Mouse (Mus musculus) CH12.LX (cell line): Measurements from ENCODE around the gene Chrnb1. TPM values are rescaled to one million over a fixed set of nuclear protein-coding genes. Genes with fewer than 3 reads are reported as not detected.

ENCODE experiments used
- DNase-seq: peaks from one replicate; pipeline ENCODE4 v3.0.0-alpha.2; 2013; ENCODE audit errors: extremely low read depth
- H3K27ac ChIP-seq: 2 replicates; pipeline ENCODE4 v1.5.1; 2012; ENCODE audit warnings: low read depth, mild to moderate bottlenecking, control low read depth, moderate library complexity; ENCODE audit not compliant: insufficient read depth
- H3K27me3 ChIP-seq: replicated peaks from 2 replicates; pipeline ENCODE3; 2012; ENCODE audit warnings: inconsistent platforms
- H3K36me3 ChIP-seq, 2 experiments: replicated peaks in 1 of 2; 2 replicates each; pipeline versions ENCODE3 to v1.6.1; 2012; ENCODE audit warnings: inconsistent platforms in 1 of 2, low read length in 1 of 2, mild to moderate bottlenecking in 1 of 2, mixed read lengths in 1 of 2, moderate library complexity in 1 of 2; ENCODE audit not compliant: control insufficient read depth in 1 of 2, insufficient read depth in 1 of 2
- H3K4me1 ChIP-seq, 2 experiments: 2 replicates each; pipeline ENCODE4 v1.6.1; 2012; ENCODE audit warnings: inconsistent platforms in 1 of 2, moderate library complexity in 1 of 2; ENCODE audit not compliant: insufficient read depth in 2 of 2, control insufficient read depth in 1 of 2
- H3K4me2 ChIP-seq: 2 replicates; pipeline ENCODE4 v1.6.1; 2012; ENCODE audit warnings: low read depth, mild to moderate bottlenecking, control low read depth; ENCODE audit not compliant: poor library complexity, insufficient read depth, severe bottlenecking
- H3K4me3 ChIP-seq, 3 experiments: fragments of 150-350 bp in 1 of 3; sonication (generic) in 1 of 3; replicated peaks in 1 of 3; 2 replicates each; pipeline versions ENCODE3 to v1.5.1; 2011 to 2012; ENCODE audit warnings: low read depth in 2 of 3, low read length in 2 of 3, mild to moderate bottlenecking in 2 of 3, moderate library complexity in 2 of 3, control low read depth in 1 of 3, improper control_type of control experiment in 1 of 3, inconsistent platforms in 1 of 3, mixed read lengths in 1 of 3; ENCODE audit not compliant: poor library complexity in 1 of 3
- H3K79me2 ChIP-seq: replicated peaks from 2 replicates; pipeline ENCODE4 v1.6.1; 2012; ENCODE audit warnings: mild to moderate bottlenecking, moderate library complexity; ENCODE audit not compliant: control insufficient read depth, poor library complexity, insufficient read depth, severe bottlenecking; ENCODE audit errors: extremely low read depth
- H3K9ac ChIP-seq: 2 replicates; pipeline ENCODE4 v1.6.1; 2012; ENCODE audit warnings: low read depth, mild to moderate bottlenecking, control low read depth, moderate library complexity; ENCODE audit not compliant: insufficient read depth
- H3K9me3 ChIP-seq: replicated peaks from 2 replicates; pipeline ENCODE3; 2012; ENCODE audit warnings: low read length, inconsistent platforms, mixed read lengths
- BHLHE40 ChIP-seq: IDR thresholded peaks from 2 replicates; pipeline ENCODE4 v1.6.1; 2011; ENCODE audit warnings: mild to moderate bottlenecking, low read depth, low read length, improper control_type of control experiment
- CHD2 ChIP-seq: IDR thresholded peaks from 2 replicates; pipeline ENCODE4 v1.6.1; 2011; ENCODE audit warnings: low read length, improper control_type of control experiment
- ELF1 ChIP-seq: IDR thresholded peaks from 2 replicates; pipeline ENCODE4 v1.6.1; 2014; ENCODE audit warnings: low read depth, mild to moderate bottlenecking, inconsistent platforms, low read length, improper control_type of control experiment
- EP300 ChIP-seq: IDR thresholded peaks from 2 replicates; pipeline ENCODE4 v1.6.1; 2011; ENCODE audit warnings: low read length, improper control_type of control experiment
- HCFC1 ChIP-seq: IDR thresholded peaks from 2 replicates; pipeline ENCODE4 v1.6.1; 2012; ENCODE audit warnings: low read depth, mild to moderate bottlenecking, inconsistent platforms, low read length, improper control_type of control experiment
- IRF4 ChIP-seq: IDR thresholded peaks from 2 replicates; pipeline ENCODE4 v1.6.1; 2014; ENCODE audit warnings: low read depth, mild to moderate bottlenecking, inconsistent platforms, low read length, improper control_type of control experiment
- JUN ChIP-seq: IDR thresholded peaks from 2 replicates; pipeline ENCODE4 v1.6.1; 2011; ENCODE audit warnings: low read depth, mild to moderate bottlenecking, low read length, improper control_type of control experiment, moderate library complexity; ENCODE audit not compliant: insufficient read depth
- KAT2A ChIP-seq: IDR thresholded peaks from 2 replicates; pipeline ENCODE4 v1.6.1; 2012; ENCODE audit warnings: low read length, improper control_type of control experiment, inconsistent platforms; ENCODE audit not compliant: insufficient replicate concordance
- MYC ChIP-seq: IDR thresholded peaks from 2 replicates; pipeline ENCODE4 v1.6.1; 2011; ENCODE audit warnings: low read depth, mild to moderate bottlenecking, improper control_type of control experiment, low read length
- NRF1 ChIP-seq: IDR thresholded peaks from 2 replicates; pipeline ENCODE4 v1.6.1; 2014; ENCODE audit warnings: low read depth, mild to moderate bottlenecking, inconsistent platforms, low read length, improper control_type of control experiment, moderate library complexity
- RCOR1 ChIP-seq: conservative IDR thresholded peaks from 2 replicates; pipeline ENCODE4 v1.6.1; 2012; ENCODE audit warnings: low read depth, mild to moderate bottlenecking, inconsistent platforms, low read length, improper control_type of control experiment
- TBP ChIP-seq: conservative IDR thresholded peaks from 2 replicates; pipeline ENCODE4 v1.6.1; 2011; ENCODE audit warnings: low read depth, low read length, improper control_type of control experiment
- ZC3H11A ChIP-seq: IDR thresholded peaks from 2 replicates; pipeline ENCODE4 v1.6.1; 2012; ENCODE audit warnings: low read depth, mild to moderate bottlenecking, inconsistent platforms, low read length, improper control_type of control experiment
- ZKSCAN1 ChIP-seq: IDR thresholded peaks from 2 replicates; pipeline ENCODE4 v1.6.1; 2012; ENCODE audit warnings: low read depth, inconsistent platforms, low read length, improper control_type of control experiment, borderline replicate concordance
- ZNF384 ChIP-seq: IDR thresholded peaks from 2 replicates; pipeline ENCODE4 v1.6.1; 2012; ENCODE audit warnings: low read depth, low read length, improper control_type of control experiment, inconsistent platforms
- dilution Hi-C: fragments of 300-500 bp; cut with MboI; formaldehyde crosslinking; loops from 2 replicates; pipeline ENCODE4 v1.14.3; 2020; ENCODE audit warnings: low sequenced_read_pairs; ENCODE audit not compliant: extremely low pct_unique_long_range_greater_than_20kb, extremely low pct_ligation_motif_present
- in situ Hi-C: fragments of 300-500 bp; cut with MboI; formaldehyde crosslinking; loops from 3 replicates; pipeline ENCODE4 v1.14.3; 2019; ENCODE audit warnings: low sequenced_read_pairs, low pct_ligation_motif_present, low pct_unique_long_range_greater_than_20kb, mixed read lengths
- polyA plus RNA-seq: library from polyadenylated mRNA; unstranded; fragments of >175 nt; gene quantifications from 2 replicates; pipeline ENCODE4 v1.2.1, GENCODE M21; 2012; ENCODE audit warnings: low read depth; ENCODE audit not compliant: insufficient read length
- total RNA-seq, 2 experiments: library from RNA; depleted of rRNA; stranded (reverse); fragments of 300-350 nt in 1 of 2; fragments of >200 nt in 1 of 2; gene quantifications; 2 replicates each; pipeline ENCODE4 v1.2.3; 2012 to 2014

The Chrnb1 gene
- total and polyA plus RNA-seq, 3 experiments, result 1.9 to 5.9 (median 2.2) TPM

GRCm38 (mm10) chr11:69766872-69767624, 28.7 kb downstream of the Chrnb1 start:
- dilution Hi-C loops, result no loop called here
- no peak for DNase-seq
- TF ChIP-seq KAT2A (no peak), MYC (no peak), ELF1 (no peak), HCFC1 (no peak), BHLHE40 (no peak), JUN (no peak), IRF4 (no peak), TBP (no peak), ZC3H11A (no peak), ZNF384 (no peak), RCOR1 (no peak), EP300 (no peak)
- H3K9me3 ChIP-seq, result no peaks in the 10 kb centered on the region
- H3K9ac ChIP-seq, result peak overlapping the region; percentile 92; the same call in 1 of the 2 replicates
- in situ Hi-C loops, result no loop called here
- H3K4me3 ChIP-seq, result peak overlapping the region in 2 of 3 experiments; percentile 72 to 81
- H3K4me1 ChIP-seq, result peaks cover 13 to 21% of the 10 kb centered on the region in 2 experiments
- no peak overlapping the region for H3K27ac ChIP-seq
- H3K4me2 ChIP-seq, result peak overlapping the region; percentile 44
- H3K36me3 ChIP-seq, result no peaks in the 10 kb centered on the region
- H3K79me2 ChIP-seq, result no peaks in the 10 kb centered on the region; the same call in 1 of the 2 replicates
- H3K27me3 ChIP-seq, result peaks cover 4% of the 10 kb centered on the region

- H3K27ac ChIP-seq, result no peak overlapping the region
- H3K79me2 ChIP-seq, result no peaks in the 10 kb centered on the region; the same call in 1 of the 2 replicates
- H3K36me3 ChIP-seq, result no peaks in the 10 kb centered on the region
- peak overlapping the region; percentile 69 to 81 (median 72) for H3K4me3 ChIP-seq
- H3K27me3 ChIP-seq, result peaks cover 4% of the 10 kb centered on the region
- TF ChIP-seq ZKSCAN1 (no peak), CHD2 (0 out of 2 replicates have a peak, but pooled peaks have one; percentile 53), NRF1 (0 out of 2 replicates have a peak, but pooled peaks have one; percentile 27), BHLHE40 (no peak), IRF4 (no peak)
- TF ChIP-seq, all 38 proteins: peak for 2
- in situ Hi-C loops, result no loop called here
- H3K9ac ChIP-seq, result peak overlapping the region; percentile 92
- DNase-seq, result no peak
- dilution Hi-C loops, result no loop called here
- H3K4me2 ChIP-seq, result peak overlapping the region; percentile 44
- H3K4me1 ChIP-seq, result peaks cover 13 to 21% of the 10 kb centered on the region in 2 experiments
- H3K9me3 ChIP-seq, result no peaks in the 10 kb centered on the region
Observed at GRCm38 (mm10) chr11:69766126-69766609, 29.6 kb downstream of the Chrnb1 start.
